Mouse (Mus musculus) fibroblast of lung, adult 2 months (primary cell): ENCODE data around the gene Acp7.
"Not testable (repeated sequence)": the region's sequence is repeated elsewhere in the genome, so short reads cannot be mapped to it uniquely, and the experiment has no call there.

Source experiments
- DNase-seq: peaks from one replicate; pipeline ENCODE4 v3.0.0-alpha.2; 2011; ENCODE audit warnings: low read depth

Gene Acp7

DNA sequence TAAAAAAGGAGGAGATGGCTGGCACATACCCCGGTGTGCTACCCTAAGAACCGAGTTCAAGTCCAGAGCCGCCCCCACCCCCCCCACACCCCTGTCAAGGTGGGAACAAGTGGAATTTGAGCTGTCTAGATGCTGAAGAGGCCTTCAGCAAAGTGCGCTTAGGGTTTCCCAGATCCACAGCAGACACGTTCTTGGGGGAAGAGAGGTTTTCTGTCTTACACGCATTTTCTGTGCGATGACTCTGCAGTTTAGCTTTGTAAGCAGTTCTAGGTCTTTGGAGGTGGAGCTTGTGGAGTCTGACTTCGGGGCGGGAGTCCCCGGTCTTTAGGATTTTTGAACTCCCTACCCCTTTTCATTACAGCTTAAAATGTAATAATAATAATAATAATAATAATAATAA lies at the start of gene Acp7:
Gene Acp7 (minus strand): TSS at position 260 of the 400 bp plus-strand sequence.
- no peak for DNase-seq

DNA sequence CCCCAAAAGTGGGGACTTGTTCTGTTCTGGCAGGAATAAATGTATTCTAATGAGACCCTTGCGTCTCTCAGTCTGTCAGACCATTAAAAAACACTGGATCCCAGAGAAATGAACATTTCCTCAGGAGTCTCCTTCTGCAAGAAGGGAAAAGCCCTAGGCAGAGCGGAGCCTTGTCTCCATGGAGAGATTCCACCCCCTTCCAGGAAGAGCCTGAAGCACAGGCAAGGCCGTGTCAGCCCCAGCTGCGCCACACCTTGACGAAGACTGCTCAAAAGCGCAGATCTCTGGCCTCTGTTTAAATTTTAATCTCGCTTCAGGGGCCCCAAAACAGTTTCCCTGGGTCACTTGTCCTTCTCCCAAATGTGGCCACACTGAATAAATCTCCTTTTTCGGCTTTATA lies 46.5 kb upstream of the Acp7 start:
- DNase-seq, result no peak

DNA sequence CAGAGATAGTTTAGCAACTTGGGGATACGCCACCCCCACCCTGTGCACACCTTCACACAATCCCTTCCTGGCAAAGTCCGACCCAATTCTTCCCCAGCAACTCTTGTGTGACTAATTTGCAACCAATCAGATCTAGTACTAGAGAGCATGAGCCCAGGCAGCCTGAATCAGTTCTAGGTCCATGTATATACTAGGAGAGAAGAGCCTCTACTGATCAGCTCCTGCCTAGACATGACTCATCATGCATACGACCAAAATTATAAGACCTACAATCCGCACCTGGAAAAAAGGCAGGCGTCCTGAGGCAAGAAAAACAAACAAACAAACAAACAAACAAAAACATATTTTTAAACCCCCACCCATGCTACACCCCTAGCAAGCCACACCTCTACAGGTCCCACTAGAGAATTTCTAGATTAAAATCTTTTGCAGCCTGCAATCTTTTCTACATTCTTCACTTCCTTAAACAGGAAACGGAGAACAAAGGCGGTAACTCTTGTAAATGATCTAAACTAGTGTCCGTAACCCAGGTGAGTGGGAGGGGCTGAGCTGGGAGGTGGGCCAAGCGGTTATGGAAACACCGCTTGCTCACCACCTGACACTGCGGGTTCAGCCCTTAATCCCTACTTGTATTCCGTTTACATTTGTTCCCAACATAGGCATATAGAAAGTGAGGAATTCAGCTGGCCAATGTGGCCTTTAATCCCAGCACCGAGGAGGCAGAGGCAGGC lies 45.8 kb upstream of the Acp7 start:
- DNase-seq, result no peak

DNA sequence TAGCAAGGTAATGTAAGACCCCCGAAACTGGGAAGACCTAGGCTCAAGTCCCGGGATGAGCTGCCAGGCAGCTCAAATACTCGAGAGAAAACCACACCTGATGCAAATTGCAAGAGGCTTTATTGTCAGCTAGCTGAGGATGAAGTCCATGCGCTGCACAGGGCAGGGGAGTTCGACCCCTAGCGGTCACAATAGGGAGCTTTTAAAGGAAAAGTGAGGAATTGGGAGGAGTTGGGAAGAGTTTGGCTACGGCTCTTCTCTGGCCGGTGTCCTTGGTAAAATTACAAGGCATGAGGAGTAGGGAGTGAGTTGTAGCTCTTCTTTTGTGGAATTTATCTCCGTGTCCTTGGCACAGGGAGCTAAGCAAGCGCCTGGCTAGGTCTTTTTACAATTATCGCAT lies 44.6 kb upstream of the Acp7 start:
- DNase-seq, result no peak

DNA sequence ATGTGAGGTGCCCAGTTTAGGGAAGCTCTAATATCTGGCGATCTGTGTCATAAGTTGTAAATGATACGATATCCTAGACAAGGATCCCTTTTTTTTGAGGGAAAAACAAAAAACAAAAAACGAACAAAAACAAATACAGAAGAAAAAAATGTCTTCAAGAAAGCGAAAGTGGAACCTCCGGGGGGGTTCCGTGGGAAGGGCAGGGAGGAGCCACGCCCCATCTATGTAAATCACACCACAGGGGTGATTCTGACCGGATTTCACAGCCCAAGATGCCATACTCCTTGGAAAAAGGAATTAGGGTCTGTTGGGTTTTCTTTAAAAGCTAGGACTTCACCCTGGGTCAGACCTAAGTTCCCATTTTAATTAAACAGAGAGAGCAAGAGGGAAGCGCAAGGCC lies 43.9 kb upstream of the Acp7 start:
- no peak for DNase-seq

DNA sequence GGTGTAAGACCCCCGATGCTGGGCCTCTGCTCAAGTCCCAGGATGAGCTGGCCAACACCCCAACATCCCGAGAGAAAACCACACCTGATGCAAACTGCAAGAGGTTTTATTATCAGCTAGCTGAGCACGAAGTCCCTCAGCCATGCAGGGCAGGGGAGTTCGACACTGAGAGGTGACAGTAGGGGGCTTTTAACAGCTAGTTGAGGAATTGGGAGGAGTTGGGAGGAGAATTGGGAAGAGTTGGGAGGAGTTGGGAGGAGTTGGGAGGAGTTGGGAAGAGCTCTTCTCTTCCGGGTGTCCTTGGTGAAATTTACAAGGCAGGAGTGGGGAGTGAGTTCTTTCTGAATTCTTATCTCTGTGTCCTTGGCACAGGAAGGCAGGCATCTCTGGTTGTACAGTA lies 41.7 kb upstream of the Acp7 start:
- DNase-seq, result not testable (repeated sequence)

DNA sequence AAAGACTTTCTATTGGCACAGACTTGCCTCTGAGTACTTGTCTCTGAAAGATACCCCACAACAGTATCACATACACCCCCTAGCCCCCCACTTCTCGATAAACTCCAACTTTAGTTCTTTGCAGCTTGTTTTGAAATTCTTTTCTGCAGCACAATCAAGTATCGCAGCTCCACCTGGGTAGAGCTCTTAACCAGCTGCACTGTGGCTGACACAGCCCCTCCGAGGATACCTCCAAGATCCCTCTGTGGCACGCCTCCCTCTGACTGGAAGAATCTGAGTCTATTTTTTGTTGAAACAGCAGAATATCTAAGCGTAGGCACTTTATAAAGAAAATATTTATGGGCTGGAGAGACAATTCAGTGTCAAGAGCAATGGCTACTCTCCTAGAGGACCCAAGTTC lies 41.1 kb upstream of the Acp7 start:
- no peak for DNase-seq

DNA sequence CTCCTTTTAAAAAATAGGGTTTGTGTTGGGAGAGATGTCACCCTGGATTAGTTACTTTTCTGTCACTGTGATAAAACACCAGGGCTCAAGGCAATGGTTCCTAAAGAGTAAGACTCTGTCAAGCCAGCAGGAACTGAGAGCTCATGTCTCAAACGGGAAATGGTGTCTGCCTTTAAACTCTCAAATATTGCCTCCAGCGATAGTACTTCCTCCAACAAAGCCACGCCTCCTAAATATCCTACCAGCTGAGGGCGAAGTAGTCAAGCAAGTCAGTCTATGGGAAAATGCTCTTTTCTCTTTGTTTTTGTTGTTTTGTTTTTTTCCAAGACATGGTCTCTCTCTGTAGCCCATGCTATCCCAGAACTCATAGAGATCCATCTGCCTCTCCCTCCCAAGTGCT lies 40.0 kb upstream of the Acp7 start:
- DNase-seq, result no peak

DNA sequence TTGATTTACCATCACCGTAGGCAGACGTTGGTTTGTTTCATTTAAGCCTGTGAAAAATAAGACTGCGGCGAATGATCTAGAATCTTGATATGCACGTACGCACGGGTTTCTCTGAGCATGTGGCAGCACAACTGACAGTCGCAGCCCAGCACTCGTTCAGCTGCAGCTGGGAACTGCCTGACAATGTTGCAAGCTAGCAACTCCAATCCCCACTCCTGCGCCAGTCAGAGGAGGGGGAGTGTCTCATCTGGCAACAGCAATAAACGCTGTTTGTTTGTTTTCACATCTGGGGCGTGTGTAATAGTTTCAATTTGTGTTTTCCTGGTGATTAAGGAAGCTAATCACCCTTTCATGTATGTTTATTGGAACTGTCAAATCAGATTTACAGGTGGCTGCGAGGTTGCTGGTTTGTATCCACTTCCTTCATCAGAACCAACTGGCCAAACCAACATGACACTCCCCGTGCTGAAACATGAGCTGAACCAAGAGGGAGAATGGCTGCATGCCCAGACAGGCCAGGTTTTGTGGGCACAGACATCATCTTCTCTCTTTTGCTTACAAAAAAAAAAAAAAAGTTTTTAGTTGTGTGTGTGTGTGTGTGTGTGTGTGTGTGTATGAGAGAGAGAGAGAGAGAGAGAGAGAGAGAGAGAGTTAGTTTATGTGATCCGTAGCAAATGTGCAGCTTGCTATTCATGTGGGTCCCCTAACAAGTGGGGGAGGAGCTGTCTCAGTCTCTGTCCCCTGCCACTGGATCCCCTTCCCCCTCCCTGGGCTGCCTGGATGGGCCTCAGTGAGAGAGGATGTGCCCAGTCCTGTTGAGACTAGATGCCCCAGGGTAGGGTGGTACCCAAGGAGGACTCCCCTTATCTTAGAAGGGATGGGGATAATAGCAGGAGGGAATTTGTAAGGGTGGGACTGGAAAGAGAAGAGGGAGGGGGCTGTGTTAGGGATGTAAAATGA lies 34.8 kb upstream of the Acp7 start:
- DNase-seq, result peak; percentile 85

DNA sequence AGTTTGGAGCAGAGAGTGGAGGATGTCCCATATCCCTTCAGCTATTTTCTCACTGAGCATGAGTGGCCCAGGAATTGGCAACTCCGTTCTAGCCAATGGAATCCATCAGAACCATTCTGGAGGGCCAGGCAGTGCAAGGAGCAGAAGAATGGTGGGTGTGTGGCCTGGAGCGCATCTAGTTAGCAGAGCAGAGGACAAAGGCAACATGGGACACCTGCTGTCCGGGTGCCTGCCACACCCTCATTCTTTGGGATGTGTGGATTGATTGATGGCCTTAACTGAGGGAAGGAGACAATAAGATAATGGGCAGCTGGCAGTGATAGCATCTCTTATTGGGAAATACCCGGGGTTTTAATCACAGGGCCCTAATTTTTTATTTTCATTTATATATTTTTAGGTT lies 25.3 kb upstream of the Acp7 start:
- DNase-seq, result no peak

DNA sequence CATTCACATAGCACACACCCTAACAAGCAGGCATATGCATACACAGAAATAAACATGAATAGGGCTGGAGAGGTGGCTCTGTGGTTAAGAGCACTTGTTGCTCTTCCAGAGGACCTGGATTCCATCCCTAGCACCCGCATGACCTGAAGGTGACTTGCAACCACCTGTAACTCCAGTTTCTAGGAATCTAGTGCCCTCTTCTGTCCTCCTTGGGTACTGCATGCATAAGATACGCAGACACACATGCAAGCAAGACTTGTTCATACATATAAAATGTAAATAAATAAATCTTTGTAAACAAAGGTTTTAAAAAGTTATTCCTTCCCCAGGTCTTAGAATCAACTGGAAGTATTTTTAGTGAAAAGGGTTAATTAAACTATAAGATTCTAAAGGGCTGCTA lies 20.0 kb upstream of the Acp7 start:
- DNase-seq, result no peak

DNA sequence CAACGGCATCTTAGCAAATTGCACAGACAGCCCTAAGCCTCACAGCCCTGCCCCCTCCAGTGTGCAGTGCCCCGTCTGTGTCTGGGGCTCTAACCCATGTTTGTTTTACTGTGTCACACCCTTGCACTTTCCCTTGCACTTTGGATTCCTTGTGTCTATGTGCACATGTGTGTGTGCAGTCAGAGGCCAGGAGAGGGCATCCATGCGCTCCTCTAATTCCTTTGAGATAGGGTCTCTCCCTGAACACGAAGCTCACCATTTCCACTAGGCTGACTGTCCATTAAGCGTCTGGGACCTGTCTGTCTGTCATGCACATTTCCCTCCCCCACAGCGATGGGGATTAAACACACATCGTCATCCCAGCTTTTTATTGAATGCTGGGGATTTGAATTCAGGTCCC lies 15.9 kb upstream of the Acp7 start:
- DNase-seq, result no peak

DNA sequence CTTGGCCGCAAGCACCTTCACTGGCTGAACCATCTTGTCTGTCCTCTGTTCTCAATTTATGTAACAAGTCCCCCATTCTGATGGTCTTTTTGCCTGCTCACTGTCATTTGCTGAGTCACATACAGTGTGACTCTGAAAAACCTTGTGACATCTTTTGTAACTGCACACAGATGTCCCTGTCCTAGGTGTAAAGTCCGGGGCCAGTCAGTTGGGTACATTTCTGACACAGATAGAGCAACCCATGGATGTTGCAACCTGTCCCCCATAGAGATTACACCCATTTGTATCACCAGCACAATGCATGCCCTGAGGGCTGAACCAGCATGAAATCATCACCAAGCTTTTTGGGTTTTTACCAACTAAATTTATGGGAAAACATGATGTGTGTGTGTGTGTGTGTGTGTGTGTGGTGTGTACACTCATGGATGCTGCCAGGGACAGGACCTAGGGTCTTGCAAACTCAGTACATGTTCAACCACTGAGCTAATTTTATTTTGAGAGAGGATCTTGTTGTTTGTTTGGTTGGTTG lies 14.9 kb upstream of the Acp7 start:
- no peak for DNase-seq

DNA sequence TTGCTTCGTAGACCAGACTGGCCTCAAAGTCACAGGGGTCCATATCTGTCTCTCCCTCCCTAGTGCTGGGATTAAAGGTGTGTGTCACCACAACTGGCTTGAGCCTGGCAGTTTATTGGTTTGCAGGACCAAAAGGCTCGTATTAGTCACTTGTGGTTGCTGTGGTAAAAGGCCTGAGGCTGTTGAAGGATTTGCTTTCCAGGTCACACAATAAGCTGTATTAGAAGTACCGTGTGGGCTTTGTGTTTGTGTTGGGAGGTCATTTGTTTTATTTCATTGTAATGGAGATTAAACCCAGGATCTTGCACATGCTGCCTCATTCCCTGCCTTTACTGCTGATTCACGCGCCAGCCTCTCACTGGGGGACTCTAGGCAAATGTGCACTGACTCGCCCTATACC lies 14.2 kb upstream of the Acp7 start:
- DNase-seq, result no peak

DNA sequence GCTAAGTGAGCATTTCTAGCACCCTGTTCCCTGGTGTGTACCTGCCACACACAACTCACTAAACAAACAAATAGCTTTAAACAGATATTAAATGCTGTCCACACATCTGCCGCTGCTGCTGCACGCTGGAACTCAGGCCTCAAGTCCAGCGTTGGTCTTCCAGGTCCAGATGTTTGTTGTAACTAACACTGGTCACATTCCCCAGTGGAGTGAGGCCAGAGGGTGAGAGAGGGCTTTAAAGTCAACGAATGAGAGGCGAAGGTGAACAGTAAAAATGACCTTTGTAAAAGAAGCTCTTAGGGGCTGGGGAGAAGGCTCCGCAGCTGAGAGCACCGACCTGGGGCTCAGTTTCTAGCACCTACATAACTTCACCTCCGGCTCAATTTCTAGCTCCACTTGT lies 10.4 kb upstream of the Acp7 start:
- DNase-seq, result no peak

DNA sequence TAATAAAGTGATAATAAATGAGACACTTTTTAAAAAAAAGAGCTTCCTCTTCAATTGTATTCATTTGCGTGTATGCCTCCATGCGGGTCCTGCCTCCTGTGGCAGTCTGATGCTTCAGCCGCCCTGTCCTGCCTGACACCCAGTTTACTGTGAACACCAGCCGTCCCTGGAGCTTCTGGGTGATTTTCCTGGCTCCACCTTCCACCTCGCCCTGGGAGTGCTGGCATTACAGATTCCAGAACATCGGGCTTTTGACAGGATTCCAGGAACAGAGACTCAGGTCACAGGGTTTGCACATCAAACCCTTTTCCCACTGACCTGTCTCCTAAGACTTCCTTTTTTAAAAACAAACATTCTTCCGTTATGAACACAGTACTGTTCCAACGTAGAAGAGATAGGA lies 6.4 kb upstream of the Acp7 start:
- no peak for DNase-seq

DNA sequence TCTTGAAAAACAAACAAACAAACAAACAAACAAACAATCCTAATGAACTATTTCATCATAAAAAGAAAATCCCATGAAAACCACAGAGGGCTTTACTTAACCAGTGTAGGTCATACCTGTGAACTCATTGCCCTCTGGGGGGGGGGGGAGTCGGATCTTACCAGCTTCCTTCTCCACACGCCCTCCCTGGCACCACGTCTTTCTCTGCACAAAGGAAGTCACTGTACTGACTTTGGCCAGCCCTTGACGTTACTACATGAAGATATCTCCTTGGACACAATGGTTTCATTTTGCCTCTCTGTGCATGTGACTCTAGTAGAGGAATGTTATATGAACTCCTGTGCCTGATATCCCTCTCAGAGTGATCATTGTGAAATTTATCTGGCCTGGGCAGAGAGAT lies 3.0 kb upstream of the Acp7 start:
- peak; percentile 17 for DNase-seq

DNA sequence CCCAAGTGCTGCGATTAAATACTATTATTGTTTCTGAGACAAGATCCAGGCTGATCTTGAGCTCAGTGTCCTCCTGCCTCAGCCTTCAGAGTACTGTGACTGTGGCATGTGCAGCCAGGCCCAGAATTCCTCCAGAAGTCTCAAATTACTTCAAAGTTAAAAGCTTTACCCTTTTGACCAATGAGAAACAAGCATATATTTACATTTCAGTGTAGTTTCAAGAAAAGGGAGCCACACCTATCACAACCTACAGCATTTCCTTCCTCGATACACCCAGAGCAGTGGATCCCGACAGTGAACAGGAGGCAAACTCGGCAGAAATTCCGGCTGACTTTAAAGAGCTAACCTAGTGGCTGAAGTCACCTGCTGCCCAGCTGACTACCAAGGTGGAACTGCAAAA lies 6.3 kb downstream of the Acp7 start:
- DNase-seq, result no peak

DNA sequence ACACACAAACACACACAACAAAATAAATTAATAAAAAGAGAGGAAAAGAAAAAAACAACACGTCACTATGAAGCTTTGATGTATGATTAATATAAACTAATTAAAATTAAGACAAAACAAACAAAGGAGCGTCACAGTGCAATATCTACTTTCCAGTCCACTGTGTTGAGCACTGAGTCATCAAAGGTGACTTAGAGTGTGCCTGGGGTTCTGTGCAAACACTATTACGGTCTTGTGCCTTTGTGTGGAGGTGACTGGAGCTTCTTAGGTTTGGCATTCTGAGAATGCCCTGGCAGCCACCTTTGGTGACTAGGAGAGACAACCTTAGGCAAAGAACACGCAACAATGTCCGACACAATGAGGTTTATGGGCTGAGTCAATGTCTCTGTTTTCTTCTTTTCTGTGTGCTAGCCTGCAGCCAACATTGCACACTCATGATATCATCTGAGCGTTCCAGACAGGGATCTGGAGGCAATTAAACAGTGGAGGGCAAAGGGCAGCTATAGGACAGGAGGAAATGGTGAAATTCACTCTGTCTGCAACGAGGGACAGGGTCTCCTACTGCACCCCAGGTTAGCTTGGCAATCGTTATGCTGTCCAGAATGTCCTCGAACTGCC lies 11.9 kb downstream of the Acp7 start:
- no peak for DNase-seq

DNA sequence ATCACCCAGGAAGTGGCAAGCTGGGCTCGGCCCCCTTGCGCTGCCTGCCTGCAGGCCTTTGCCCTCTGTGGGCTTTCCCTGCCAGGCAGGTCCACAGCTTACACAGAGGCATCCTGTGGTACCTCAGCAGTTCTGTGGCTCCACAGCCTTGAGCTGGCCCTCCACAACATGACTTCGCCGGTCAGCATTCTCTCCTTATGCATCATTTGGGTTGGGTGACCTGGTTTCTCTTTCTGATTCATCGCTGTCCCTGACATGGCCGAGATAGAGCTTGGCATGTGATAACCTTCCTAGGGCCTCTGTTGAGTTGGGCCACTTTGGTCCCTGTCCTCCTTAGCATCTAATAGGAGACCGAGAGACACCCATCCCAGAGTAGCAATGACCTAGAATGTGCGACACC lies 25.2 kb downstream of the Acp7 start:
- no peak for DNase-seq

DNA sequence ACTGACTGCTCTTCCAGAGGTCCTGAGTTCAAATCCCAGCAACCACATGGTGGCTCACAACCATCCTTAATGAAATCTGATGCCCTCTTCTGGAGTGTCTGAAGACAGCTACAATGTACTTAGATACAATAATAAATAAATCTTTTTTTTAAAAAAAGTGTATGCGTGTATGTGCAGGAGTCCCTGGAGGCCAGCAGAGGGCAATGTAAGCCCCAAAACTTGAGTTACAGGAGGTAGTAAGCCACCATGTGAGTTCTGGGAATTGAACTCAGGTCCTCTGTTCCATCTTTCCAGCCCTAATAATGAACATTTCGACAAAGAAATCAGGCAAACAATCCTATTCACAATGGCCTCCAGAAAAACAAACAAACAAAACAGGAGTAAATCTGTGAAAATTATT lies 27.3 kb downstream of the Acp7 start:
- not testable (repeated sequence) for DNase-seq

DNA sequence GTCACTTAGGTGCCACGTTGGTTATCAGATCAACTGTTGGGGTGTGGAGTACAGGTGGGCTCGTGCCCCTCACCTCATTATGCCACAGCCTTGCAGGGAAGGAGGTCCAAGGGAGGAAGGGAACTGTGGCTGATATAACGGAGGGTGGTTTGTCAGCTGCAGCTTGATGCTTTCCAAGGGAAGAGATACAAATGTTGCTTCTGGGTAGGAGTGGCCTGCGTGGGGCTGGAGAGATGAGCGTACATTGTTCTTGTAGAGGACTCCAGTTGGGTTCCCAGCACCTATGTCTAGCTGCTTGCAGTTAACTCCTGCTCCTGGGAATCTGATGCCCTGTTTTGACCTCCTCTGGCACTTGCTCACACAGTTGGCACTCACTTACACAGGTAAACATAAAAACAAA lies 28.0 kb downstream of the Acp7 start:
- no peak for DNase-seq

DNA sequence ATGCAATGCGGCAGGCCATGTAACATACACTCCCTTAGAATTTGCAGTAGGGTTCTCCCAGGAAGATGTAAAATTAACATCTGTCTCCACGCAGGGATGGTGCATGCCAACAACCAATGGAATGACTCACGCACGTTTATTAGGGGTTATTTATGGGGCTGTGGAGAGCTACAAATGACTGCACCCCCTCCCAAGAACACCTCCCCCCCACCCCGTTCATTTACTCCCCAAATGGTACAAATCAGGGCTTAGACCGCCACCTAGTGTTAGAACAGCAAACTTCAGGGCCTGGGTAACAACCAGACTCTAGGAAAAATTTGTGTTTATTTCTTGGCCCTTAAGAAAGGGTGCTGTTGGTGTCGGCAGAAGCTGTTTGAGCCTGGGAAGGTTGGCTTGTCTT lies 29.5 kb downstream of the Acp7 start:
- no peak for DNase-seq
